In genomic region chr4:133010611-133011010, GRCm38 (mm10) we compare ENCODE assay signal across 8 mouse cellular contexts. TPM values are rescaled to one million over a fixed set of nuclear protein-coding genes. Genes with fewer than 3 reads are reported as not detected.
DNase-seq lines count a peak whose midpoint lies in the region; ATAC-seq and TF ChIP-seq lines count a peak whose summit lies in the region.

No protein-coding gene starts in this region.

- no peak for TF ChIP-seq CTCF in gastrocnemius, adult 2 months (IDR thresholded peaks at IDR 0.05)

- no peaks in the 10 kb centered on the region for H3K36me3 ChIP-seq in forebrain, embryonic 14.5 days (ENCODE audit: control insufficient read depth, insufficient read depth, low read length)
- no peaks in the 10 kb centered on the region for H3K36me3 ChIP-seq in limb, embryonic 14.5 days (ENCODE audit: control insufficient read depth, insufficient read depth, low read length)
- no peaks in the 10 kb centered on the region for H3K36me3 ChIP-seq in stomach, embryonic 16.5 days (ENCODE audit: control insufficient read depth, insufficient read depth, low read length)

- H3K4me1 ChIP-seq in forebrain, embryonic 14.5 days (ENCODE audit: control insufficient read depth, insufficient read depth, low read length) = peaks cover 22% of the 10 kb centered on the region
- H3K4me1 ChIP-seq in limb, embryonic 14.5 days (ENCODE audit: control insufficient read depth, insufficient read depth, low read length) = peaks cover 27% of the 10 kb centered on the region
- H3K4me1 ChIP-seq in stomach, embryonic 16.5 days (ENCODE audit: control insufficient read depth, insufficient read depth, low read length) = peaks cover 27% of the 10 kb centered on the region

- H3K27ac ChIP-seq in gastrocnemius, adult 2 months = peak overlapping the region; percentile 98; the same call in 1 of the 2 replicates
- 0 out of 2 replicates have a peak overlapping the region, but pooled peaks have one; percentile 93 for H3K27ac ChIP-seq in forebrain, embryonic 14.5 days (ENCODE audit: low read depth, low read length)
- no peak overlapping the region for H3K27ac ChIP-seq in limb, embryonic 14.5 days (replicated peaks; ENCODE audit: low read depth, low read length)
- no peak overlapping the region for H3K27ac ChIP-seq in stomach, embryonic 16.5 days (ENCODE audit: low read length)

- no peaks in the 10 kb centered on the region for H3K9me3 ChIP-seq in forebrain, embryonic 14.5 days (replicated peaks; ENCODE audit: control insufficient read depth, low read length)
- no peaks in the 10 kb centered on the region for H3K9me3 ChIP-seq in limb, embryonic 14.5 days (ENCODE audit: control insufficient read depth, low read length)
- no peaks in the 10 kb centered on the region for H3K9me3 ChIP-seq in stomach, embryonic 16.5 days (replicated peaks; ENCODE audit: control insufficient read depth, low read length)

- no peak for TF ChIP-seq POLR2A in limb, embryonic 14.5 days (IDR thresholded peaks at IDR 0.05; ENCODE audit: borderline replicate concordance, extremely low read depth, insufficient read depth, insufficient read length)

- peaks cover 19% of the 10 kb centered on the region for H3K27me3 ChIP-seq in forebrain, embryonic 14.5 days (replicated peaks; ENCODE audit: control insufficient read depth, insufficient read depth, low read length)
- no peaks in the 10 kb centered on the region; the same call in 1 of the 2 replicates for H3K27me3 ChIP-seq in limb, embryonic 14.5 days (ENCODE audit: control insufficient read depth, insufficient read depth, low read length)
- H3K27me3 ChIP-seq in stomach, embryonic 16.5 days (ENCODE audit: control insufficient read depth, insufficient read depth, low read length) = 0 out of 2 replicates have a peak, but pooled peaks cover 3% of the 10 kb centered on the region

- intact Hi-C loops in gastrocnemius, adult 2 months (cut with DNase I) = loop anchor here (1.0 to 2.0 kb wide), 3 partner anchors 46 to 292 kb away; partner anchors contain the start of genes Cd164l2 and Gpr3
- intact Hi-C loops in gastrocnemius, postnatal 36 days (cut with DNase I) = loop anchor here (5.0 kb wide), 1 partner anchor 187 kb away; no protein-coding TSS in a partner anchor

- H3K4me2 ChIP-seq in forebrain, embryonic 14.5 days (ENCODE audit: low read length) = peak overlapping the region; percentile 95
- peak overlapping the region; percentile 85 for H3K4me2 ChIP-seq in limb, embryonic 14.5 days (replicated peaks; ENCODE audit: low read depth, low read length, severe bottlenecking)
- H3K4me2 ChIP-seq in stomach, embryonic 16.5 days (ENCODE audit: low read depth, low read length) = peak overlapping the region; percentile 92

- DNase-seq in gastrocnemius, adult 2 months = peak; percentile 54
- DNase-seq in gastrocnemius, postnatal 36 days = no peak
- peak; percentile 88 for DNase-seq in ES-CJ7 (ENCODE audit: low read depth, low spot score)
- no peak for DNase-seq in forebrain, embryonic 14.5 days (ENCODE audit: low spot score)
- DNase-seq in limb, embryonic 14.5 days (ENCODE audit: low spot score) = no peak
- DNase-seq in frontal cortex, postnatal 14 days (ENCODE audit: low spot score in 2 of 2) = no peak

- no peak for ATAC-seq in forebrain, embryonic 14.5 days
- no peak for ATAC-seq in limb, embryonic 14.5 days (ENCODE audit: low FRiP score, low read depth)
- ATAC-seq in stomach, embryonic 16.5 days (ENCODE audit: insufficient read depth, low FRiP score) = no peak
- ATAC-seq in frontal cortex, adult (ENCODE audit: low TSS enrichment) = no peak

- H3K4me3 ChIP-seq in gastrocnemius, adult 2 months = peak overlapping the region; percentile 85
- H3K4me3 ChIP-seq in forebrain, embryonic 14.5 days (ENCODE audit: low read depth, low read length) = peak overlapping the region; percentile 96
- H3K4me3 ChIP-seq in limb, embryonic 14.5 days (replicated peaks; ENCODE audit: low read length) = peak overlapping the region; percentile 100
- H3K4me3 ChIP-seq in stomach, embryonic 16.5 days (replicated peaks; ENCODE audit: low read length) = peak overlapping the region; percentile 96

- 1% methylated on average over 17 of the region's 17 CpGs for WGBS in forebrain, embryonic 14.5 days
- WGBS in limb, embryonic 14.5 days = under 1% methylated on average over 17 of the region's 17 CpGs
- WGBS in stomach, embryonic 16.5 days = 2% methylated on average over 17 of the region's 17 CpGs

- peak overlapping the region; percentile 99 for H3K9ac ChIP-seq in forebrain, embryonic 14.5 days (ENCODE audit: low read length)
- H3K9ac ChIP-seq in limb, embryonic 14.5 days (ENCODE audit: low read depth, low read length, severe bottlenecking) = 0 out of 2 replicates have a peak overlapping the region, but pooled peaks have one; percentile 98
- H3K9ac ChIP-seq in stomach, embryonic 16.5 days (ENCODE audit: low read length) = peak overlapping the region; percentile 99

RNA-seq across cellular contexts. Expression of gene Ahdc1, which starts 0.4 kb away (rescaled TPM):
- total RNA-seq in gastrocnemius, adult 2 months (2021) = 10 to 100 TPM; 30.2 to 55.1 TPM
- 10 to 100 TPM; 27.4 to 31.7 TPM for total RNA-seq in gastrocnemius, postnatal 36 days (2021)
- 8.6 and 12.2 TPM in 2 replicates for polyA plus RNA-seq in forebrain, embryonic 14.5 days (2014; fragmentation: Nextera tagmentation; extraction: Ambion mirVana)
- 29.6 and 41.0 TPM in 2 replicates for polyA plus RNA-seq in limb, embryonic 14.5 days (2012; rRNA removed)
- 12.9 and 15.6 TPM in 2 replicates for polyA plus RNA-seq in limb, embryonic 14.5 days (2014; fragmentation: Nextera tagmentation; extraction: Ambion mirVana)
- 4.9 and 7.1 TPM in 2 replicates for polyA plus RNA-seq in stomach, embryonic 16.5 days (2015; fragmentation: Nextera tagmentation; extraction: Ambion mirVana)

RNA-seq across cellular contexts. Expression of gene Fgr, which starts 36.7 kb away (rescaled TPM):
- total RNA-seq in gastrocnemius, adult 2 months (2021) = under 1 TPM in 1 of 2 experiments, not detected in 1; 0.06 TPM
- under 1 TPM in 1 of 2 experiments, not detected in 1; 0.10 TPM for total RNA-seq in gastrocnemius, postnatal 36 days (2021)
- polyA plus RNA-seq in forebrain, embryonic 14.5 days (2014; fragmentation: Nextera tagmentation; extraction: Ambion mirVana) = 0.23 TPM in 1 of 2 replicates, not detected in the other
- polyA plus RNA-seq in limb, embryonic 14.5 days (2012; rRNA removed) = 0.54 and 0.64 TPM in 2 replicates
- polyA plus RNA-seq in limb, embryonic 14.5 days (2014; fragmentation: Nextera tagmentation; extraction: Ambion mirVana) = 0.35 and 0.62 TPM in 2 replicates
- polyA plus RNA-seq in stomach, embryonic 16.5 days (2015; fragmentation: Nextera tagmentation; extraction: Ambion mirVana) = 1.2 and 1.8 TPM in 2 replicates

Comparison
In these comparisons a context has a peak if more than half of its experiments do, and no peak if none do; other contexts are left out.
1. DNase-seq: peak in gastrocnemius, adult 2 months (single experiment) and ES-CJ7 (single experiment); none in gastrocnemius, postnatal 36 days (0 of 2), forebrain, embryonic 14.5 days (single experiment), limb, embryonic 14.5 days (single experiment) and frontal cortex, postnatal 14 days (0 of 2).
2. H3K27ac ChIP-seq: peak in gastrocnemius, adult 2 months (single experiment) and forebrain, embryonic 14.5 days (single experiment); none in limb, embryonic 14.5 days (single experiment) and stomach, embryonic 16.5 days (single experiment).
3. Peak in every context shown above with its lines, with median percentiles within 50 percentile points of each other: H3K4me3 ChIP-seq, H3K4me2 ChIP-seq and H3K9ac ChIP-seq.